Mouse (Mus musculus) heart, embryonic 13.5 days (tissue): ENCODE results near the gene Kank1. TPM values are rescaled to one million over a fixed set of nuclear protein-coding genes. Genes with fewer than 3 reads are reported as not detected.
A peak's percentile ranks its signal among the peaks of the same experiment; 100 is the strongest.

Experiments used
- ATAC-seq: fragments of 200-750 bp; cut with Nextera tagmentation; 2 replicates; pipeline ENCODE4 v1.8.0; 2017; ENCODE audit warnings: moderate TSS enrichment; ENCODE audit not compliant: insufficient number of reproducible peaks, low FRiP score, low TSS enrichment; ENCODE audit errors: extremely low read depth
- H3K27ac ChIP-seq: fragments of 300-500 bp; sonication (generic); replicated peaks from 2 replicates; pipeline ENCODE4 v1.5.1; 2015; ENCODE audit warnings: moderate library complexity, mild to moderate bottlenecking, inconsistent platforms
- H3K27me3 ChIP-seq: fragments of 300-500 bp; sonication (generic); replicated peaks from 2 replicates; pipeline ENCODE4 v1.6.1; 2015; ENCODE audit warnings: mild to moderate bottlenecking, inconsistent platforms
- H3K36me3 ChIP-seq: fragments of 300-500 bp; sonication (generic); 2 replicates; pipeline ENCODE4 v1.6.1; 2015; ENCODE audit warnings: mild to moderate bottlenecking, inconsistent platforms
- H3K4me1 ChIP-seq: fragments of 300-500 bp; sonication (generic); 2 replicates; pipeline ENCODE4 v1.6.1; 2015; ENCODE audit warnings: inconsistent platforms
- H3K4me2 ChIP-seq: fragments of 300-500 bp; sonication (generic); 2 replicates; pipeline ENCODE4 v1.6.1; 2015; ENCODE audit warnings: inconsistent platforms, mild to moderate bottlenecking, moderate library complexity
- H3K4me3 ChIP-seq: fragments of 300-500 bp; sonication (generic); 2 replicates; pipeline ENCODE4 v1.5.1; 2015; ENCODE audit warnings: moderate library complexity, mild to moderate bottlenecking, inconsistent platforms
- H3K9ac ChIP-seq: fragments of 300-500 bp; sonication (generic); 2 replicates; pipeline ENCODE4 v1.6.1; 2015; ENCODE audit warnings: inconsistent platforms, mild to moderate bottlenecking, moderate library complexity
- H3K9me3 ChIP-seq: fragments of 300-500 bp; sonication (generic); 2 replicates; pipeline ENCODE4 v1.6.1; 2016; ENCODE audit warnings: inconsistent platforms
- WGBS: fragments of 180-500 bp; shearing (Covaris S2); methylation state at CpG from one replicate; pipeline ENCODE4 v1.1.7; 2015; ENCODE audit warnings: mixed read lengths; 5-methylcytosine and 5-hydroxymethylcytosine counted together
- polyA plus RNA-seq: library from polyadenylated mRNA; unstranded; fragments of >200 nt; fragmentation: Nextera tagmentation; extraction: Ambion mirVana; gene quantifications from 2 replicates; pipeline ENCODE4 v1.2.1, GENCODE M21; 2015

Gene Kank1
- polyA plus RNA-seq, 1 experiment from 2014 or later, result 45.7 TPM

GRCm38 (mm10) chr19:25253628-25254027, 16.9 kb downstream of the Kank1 start:
- Histone ChIP-seq H3K9me3 (no peaks in the 10 kb centered on the region), H3K27ac (peak overlapping the region; percentile 84), H3K4me3 (no peak overlapping the region), H3K4me2 (peak overlapping the region; percentile 32), H3K27me3 (no peaks in the 10 kb centered on the region), H3K9ac (peak overlapping the region; percentile 53; the same call in 1 of the 2 replicates), H3K4me1 (peaks cover 47% of the 10 kb centered on the region), H3K36me3 (no peaks in the 10 kb centered on the region)
- peak; percentile 46; the same call in 1 of the 2 replicates for ATAC-seq
- 41% methylated on average over 3 of the region's 3 CpGs for WGBS

- Histone ChIP-seq H3K9ac (no peak overlapping the region), H3K9me3 (no peaks in the 10 kb centered on the region), H3K36me3 (0 out of 2 replicates have a peak, but pooled peaks cover 2% of the 10 kb centered on the region), H3K4me1 (peaks cover 26% of the 10 kb centered on the region), H3K27me3 (no peaks in the 10 kb centered on the region), H3K4me3 (no peak overlapping the region), H3K4me2 (no peak overlapping the region), H3K27ac (no peak overlapping the region)
- no peak for ATAC-seq
- 68% methylated on average over 6 of the region's 6 CpGs for WGBS
Measured at GRCm38 (mm10) chr19:25258321-25258720, 21.5 kb downstream of the Kank1 start.

- no peak overlapping the region for H3K9ac ChIP-seq
- no peak overlapping the region for H3K27ac ChIP-seq
- H3K4me2 ChIP-seq, result 0 out of 2 replicates have a peak overlapping the region, but pooled peaks have one; percentile 21
- peaks cover 6% of the 10 kb centered on the region; the same call in 1 of the 2 replicates for H3K36me3 ChIP-seq
- H3K27me3 ChIP-seq, result no peaks in the 10 kb centered on the region
- no peak overlapping the region for H3K4me3 ChIP-seq
- WGBS, result 33% methylated on average over 9 of the region's 9 CpGs
- H3K9me3 ChIP-seq, result no peaks in the 10 kb centered on the region
- H3K4me1 ChIP-seq, result peaks cover 39% of the 10 kb centered on the region
- no peak for ATAC-seq
Measured at GRCm38 (mm10) chr19:25266181-25266580, 29.4 kb downstream of the Kank1 start.

GRCm38 (mm10) chr19:25267247-25267646, 30.5 kb downstream of the Kank1 start:
- no peak for ATAC-seq
- H3K4me3 ChIP-seq, result no peak overlapping the region
- H3K27ac ChIP-seq, result 0 out of 2 replicates have a peak overlapping the region, but pooled peaks have one; percentile 24

GRCm38 (mm10) chr19:25268532-25268931, 31.8 kb downstream of the Kank1 start:
- ATAC-seq, result no peak
- no peak overlapping the region for H3K4me2 ChIP-seq

More at GRCm38 (mm10) chr19:25267247-25267646, 30.5 kb downstream of the Kank1 start:
- peaks cover 48% of the 10 kb centered on the region for H3K4me1 ChIP-seq
- H3K9ac ChIP-seq, result peak overlapping the region; percentile 28; the same call in 1 of the 2 replicates
- H3K4me2 ChIP-seq, result peak overlapping the region; percentile 29
- peaks cover 4% of the 10 kb centered on the region; the same call in 1 of the 2 replicates for H3K36me3 ChIP-seq
- H3K27me3 ChIP-seq, result no peaks in the 10 kb centered on the region
- WGBS, result 27% methylated on average over 6 of the region's 6 CpGs
- H3K9me3 ChIP-seq, result no peaks in the 10 kb centered on the region

GRCm38 (mm10) chr19:25271591-25271990, 34.8 kb downstream of the Kank1 start:
- H3K9ac ChIP-seq, result no peak overlapping the region
- ATAC-seq, result no peak
- H3K27ac ChIP-seq, result no peak overlapping the region
- WGBS, result 38% methylated on average over 9 of the region's 9 CpGs
- H3K4me3 ChIP-seq, result no peak overlapping the region
- no peaks in the 10 kb centered on the region for H3K9me3 ChIP-seq
- peaks cover 57% of the 10 kb centered on the region for H3K4me1 ChIP-seq
- H3K36me3 ChIP-seq, result peaks cover 8% of the 10 kb centered on the region; the same call in 1 of the 2 replicates
- peak overlapping the region; percentile 6; the same call in 1 of the 2 replicates for H3K4me2 ChIP-seq
- no peaks in the 10 kb centered on the region for H3K27me3 ChIP-seq

More at GRCm38 (mm10) chr19:25268532-25268931, 31.8 kb downstream of the Kank1 start:
- WGBS, result 78% methylated on average over 6 of the region's 6 CpGs
- no peak overlapping the region for H3K4me3 ChIP-seq
- H3K27ac ChIP-seq, result no peak overlapping the region
- H3K9ac ChIP-seq, result no peak overlapping the region; the same call in 1 of the 2 replicates
- H3K9me3 ChIP-seq, result no peaks in the 10 kb centered on the region
- H3K4me1 ChIP-seq, result peaks cover 59% of the 10 kb centered on the region
- H3K27me3 ChIP-seq, result no peaks in the 10 kb centered on the region
- H3K36me3 ChIP-seq, result peaks cover 4% of the 10 kb centered on the region; the same call in 1 of the 2 replicates

- peak overlapping the region; percentile 45; the same call in 1 of the 2 replicates for H3K9ac ChIP-seq
- H3K27me3 ChIP-seq, result no peaks in the 10 kb centered on the region
- H3K4me1 ChIP-seq, result peaks cover 57% of the 10 kb centered on the region
- ATAC-seq, result no peak
- no peaks in the 10 kb centered on the region for H3K9me3 ChIP-seq
- peaks cover 8% of the 10 kb centered on the region; the same call in 1 of the 2 replicates for H3K36me3 ChIP-seq
- H3K4me2 ChIP-seq, result peak overlapping the region; percentile 54
- no peak overlapping the region for H3K4me3 ChIP-seq
- H3K27ac ChIP-seq, result peak overlapping the region; percentile 91
Measured at GRCm38 (mm10) chr19:25273179-25273578, 36.4 kb downstream of the Kank1 start.

- Histone ChIP-seq H3K36me3 (0 out of 2 replicates have a peak, but pooled peaks cover 5% of the 10 kb centered on the region), H3K9ac (no peak overlapping the region), H3K27me3 (no peaks in the 10 kb centered on the region), H3K9me3 (no peaks in the 10 kb centered on the region), H3K27ac (peak overlapping the region; percentile 62; the same call in 1 of the 2 replicates), H3K4me2 (no peak overlapping the region), H3K4me1 (peaks cover 57% of the 10 kb centered on the region), H3K4me3 (no peak overlapping the region)
- no peak for ATAC-seq
- 80% methylated on average over 15 of the region's 15 CpGs for WGBS
Measured at GRCm38 (mm10) chr19:25276600-25277395, 40.0 kb downstream of the Kank1 start.

GRCm38 (mm10) chr19:25277761-25278160, 41.0 kb downstream of the Kank1 start:
- no peak overlapping the region for H3K9ac ChIP-seq
- 17% methylated on average over 5 of the region's 5 CpGs for WGBS
- peak overlapping the region; percentile 31 for H3K4me2 ChIP-seq
- no peaks in the 10 kb centered on the region for H3K9me3 ChIP-seq
- H3K4me1 ChIP-seq, result peaks cover 49% of the 10 kb centered on the region
- H3K4me3 ChIP-seq, result no peak overlapping the region
- no peaks in the 10 kb centered on the region for H3K27me3 ChIP-seq
- peak overlapping the region; percentile 62 for H3K27ac ChIP-seq
- 0 out of 2 replicates have a peak, but pooled peaks cover 5% of the 10 kb centered on the region for H3K36me3 ChIP-seq
- ATAC-seq, result no peak

- Histone ChIP-seq H3K4me1 (peaks cover 36% of the 10 kb centered on the region), H3K4me3 (no peak overlapping the region), H3K4me2 (no peak overlapping the region), H3K9ac (no peak overlapping the region), H3K36me3 (0 out of 2 replicates have a peak, but pooled peaks cover 5% of the 10 kb centered on the region), H3K27me3 (no peaks in the 10 kb centered on the region), H3K27ac (0 out of 2 replicates have a peak overlapping the region, but pooled peaks have one; percentile 24), H3K9me3 (no peaks in the 10 kb centered on the region; the same call in 1 of the 2 replicates)
- no peak for ATAC-seq
- 45% methylated on average over 5 of the region's 5 CpGs for WGBS
Measured at GRCm38 (mm10) chr19:25279603-25280002, 42.8 kb downstream of the Kank1 start.

GRCm38 (mm10) chr19:25283665-25284064, 46.9 kb downstream of the Kank1 start:
- 89% methylated on average over 2 of the region's 2 CpGs for WGBS
- ATAC-seq, result no peak
- H3K4me2 ChIP-seq, result no peak overlapping the region
- no peak overlapping the region for H3K9ac ChIP-seq
- no peaks in the 10 kb centered on the region for H3K36me3 ChIP-seq
- H3K9me3 ChIP-seq, result no peaks in the 10 kb centered on the region; the same call in 1 of the 2 replicates
- peaks cover 27% of the 10 kb centered on the region for H3K4me1 ChIP-seq
- H3K4me3 ChIP-seq, result no peak overlapping the region
- no peak overlapping the region for H3K27ac ChIP-seq
- H3K27me3 ChIP-seq, result no peaks in the 10 kb centered on the region
